Mouse (Mus musculus): ENCODE data around the gene Cwc25. TPM values are rescaled to one million over a fixed set of nuclear protein-coding genes. Genes with fewer than 3 reads are reported as not detected.

The Cwc25 gene
- polyA plus RNA-seq, 1 experiment from 2014 or later = 10.5 TPM

GRCm38 (mm10) chr11:97744718-97745330 lies 21.5 kb downstream of the Cwc25 start:
- Histone ChIP-seq H3K27ac (ENCODE audit: low read depth) (peak overlapping the region; percentile 89), H3K4me1 (replicated peaks; ENCODE audit: control insufficient read depth, insufficient read depth, low read length) (peaks cover 14% of the 10 kb centered on the region), H3K36me3 (ENCODE audit: control insufficient read depth, insufficient read depth, low read length) (peaks cover 34% of the 10 kb centered on the region), H3K9ac (ENCODE audit: low read length) (peak overlapping the region; percentile 78), H3K4me2 (ENCODE audit: low read length) (peak overlapping the region; percentile 88), H3K9me3 (ENCODE audit: control insufficient read depth, low read length) (no peaks in the 10 kb centered on the region), H3K27me3 (replicated peaks; ENCODE audit: control insufficient read depth, insufficient read depth, low read length) (no peaks in the 10 kb centered on the region), H3K4me3 (ENCODE audit: low read depth, low read length) (peak overlapping the region; percentile 63)
- WGBS = 2% methylated on average over 49 of the region's 57 CpGs
- peak; percentile 96 for ATAC-seq (replicated peaks; ENCODE audit: low FRiP score, low TSS enrichment, low read depth)
- DNase-seq (ENCODE audit: low spot score) = peak; percentile 100

GRCm38 (mm10) chr11:97744063-97744717 lies 22.2 kb downstream of the Cwc25 start, which contains the start of gene Pip4k2b:
TSS of gene Pip4k2b (minus strand) at chr11:97744704.
- Histone ChIP-seq H3K9me3 (ENCODE audit: control insufficient read depth, low read length) (no peaks in the 10 kb centered on the region), H3K4me3 (ENCODE audit: low read depth, low read length) (peak within 1 kb of the TSS; percentile 63), H3K27me3 (replicated peaks; ENCODE audit: control insufficient read depth, insufficient read depth, low read length) (no peaks in the 10 kb centered on the region), H3K36me3 (ENCODE audit: control insufficient read depth, insufficient read depth, low read length) (peaks cover 27% of the 10 kb centered on the region), H3K4me2 (ENCODE audit: low read length) (peak within 1 kb of the TSS; percentile 88), H3K27ac (ENCODE audit: low read depth) (peak within 1 kb of the TSS; percentile 89), H3K4me1 (replicated peaks; ENCODE audit: control insufficient read depth, insufficient read depth, low read length) (peaks cover 18% of the 10 kb centered on the region), H3K9ac (ENCODE audit: low read length) (peak within 1 kb of the TSS; percentile 78)
- DNase-seq (ENCODE audit: low spot score) (no peak), ATAC-seq (replicated peaks; ENCODE audit: low FRiP score, low TSS enrichment, low read depth) (peak; percentile 14; the same call in 1 of the 2 replicates)
- WGBS = under 1% methylated on average over 55 of the region's 63 CpGs

GRCm38 (mm10) chr11:97743423-97743822 lies 22.9 kb downstream of the Cwc25 start:
- H3K9me3 ChIP-seq (ENCODE audit: control insufficient read depth, low read length) = no peaks in the 10 kb centered on the region
- DNase-seq (ENCODE audit: low spot score) (no peak), ATAC-seq (replicated peaks; ENCODE audit: low FRiP score, low TSS enrichment, low read depth) (no peak)
- no peaks in the 10 kb centered on the region for H3K27me3 ChIP-seq (replicated peaks; ENCODE audit: control insufficient read depth, insufficient read depth, low read length)
- peak overlapping the region; percentile 63 for H3K4me3 ChIP-seq (ENCODE audit: low read depth, low read length)
- H3K27ac ChIP-seq (ENCODE audit: low read depth) = no peak overlapping the region
- H3K4me2 ChIP-seq (ENCODE audit: low read length) = peak overlapping the region; percentile 88
- H3K9ac ChIP-seq (ENCODE audit: low read length) = peak overlapping the region; percentile 61
- H3K4me1 ChIP-seq (replicated peaks; ENCODE audit: control insufficient read depth, insufficient read depth, low read length) = peaks cover 18% of the 10 kb centered on the region
- 25% methylated on average over 9 of the region's 9 CpGs for WGBS
- H3K36me3 ChIP-seq (ENCODE audit: control insufficient read depth, insufficient read depth, low read length) = peaks cover 21% of the 10 kb centered on the region

GRCm38 (mm10) chr11:97742591-97742990 lies 23.8 kb downstream of the Cwc25 start:
- H3K27me3 ChIP-seq (replicated peaks; ENCODE audit: control insufficient read depth, insufficient read depth, low read length) = no peaks in the 10 kb centered on the region
- DNase-seq (ENCODE audit: low spot score) (no peak), ATAC-seq (replicated peaks; ENCODE audit: low FRiP score, low TSS enrichment, low read depth) (no peak)
- H3K4me3 ChIP-seq (ENCODE audit: low read depth, low read length) = no peak overlapping the region
- H3K27ac ChIP-seq (ENCODE audit: low read depth) = no peak overlapping the region
- peaks cover 18% of the 10 kb centered on the region for H3K4me1 ChIP-seq (replicated peaks; ENCODE audit: control insufficient read depth, insufficient read depth, low read length)
- peak overlapping the region; percentile 88 for H3K4me2 ChIP-seq (ENCODE audit: low read length)
- no peaks in the 10 kb centered on the region for H3K9me3 ChIP-seq (ENCODE audit: control insufficient read depth, low read length)
- peaks cover 15% of the 10 kb centered on the region for H3K36me3 ChIP-seq (ENCODE audit: control insufficient read depth, insufficient read depth, low read length)
- WGBS = 87% methylated on average over 9 of the region's 9 CpGs
- H3K9ac ChIP-seq (ENCODE audit: low read length) = no peak overlapping the region

- Histone ChIP-seq H3K27ac (ENCODE audit: low read depth) (no peak overlapping the region), H3K4me2 (ENCODE audit: low read length) (no peak overlapping the region), H3K9ac (ENCODE audit: low read length) (no peak overlapping the region), H3K36me3 (ENCODE audit: control insufficient read depth, insufficient read depth, low read length) (peaks cover 10% of the 10 kb centered on the region), H3K4me3 (ENCODE audit: low read depth, low read length) (no peak overlapping the region), H3K9me3 (ENCODE audit: control insufficient read depth, low read length) (no peaks in the 10 kb centered on the region), H3K27me3 (replicated peaks; ENCODE audit: control insufficient read depth, insufficient read depth, low read length) (no peaks in the 10 kb centered on the region), H3K4me1 (replicated peaks; ENCODE audit: control insufficient read depth, insufficient read depth, low read length) (peaks cover 18% of the 10 kb centered on the region)
- no peak for DNase-seq (ENCODE audit: low spot score)
- WGBS = 93% methylated on average over 5 of the region's 5 CpGs
- ATAC-seq (replicated peaks; ENCODE audit: low FRiP score, low TSS enrichment, low read depth) = no peak
Measured at GRCm38 (mm10) chr11:97742157-97742556, 24.2 kb downstream of the Cwc25 start.

- no peak overlapping the region for H3K9ac ChIP-seq (ENCODE audit: low read length)
- peaks cover 18% of the 10 kb centered on the region for H3K4me1 ChIP-seq (replicated peaks; ENCODE audit: control insufficient read depth, insufficient read depth, low read length)
- H3K36me3 ChIP-seq (ENCODE audit: control insufficient read depth, insufficient read depth, low read length) = no peaks in the 10 kb centered on the region
- H3K4me2 ChIP-seq (ENCODE audit: low read length) = no peak overlapping the region
- 50% methylated on average over 7 of the region's 7 CpGs for WGBS
- ATAC-seq (replicated peaks; ENCODE audit: low FRiP score, low TSS enrichment, low read depth) (no peak), DNase-seq (ENCODE audit: low spot score) (no peak)
- H3K27ac ChIP-seq (ENCODE audit: low read depth) = no peak overlapping the region
- H3K9me3 ChIP-seq (ENCODE audit: control insufficient read depth, low read length) = no peaks in the 10 kb centered on the region
- H3K4me3 ChIP-seq (ENCODE audit: low read depth, low read length) = no peak overlapping the region
- H3K27me3 ChIP-seq (replicated peaks; ENCODE audit: control insufficient read depth, insufficient read depth, low read length) = no peaks in the 10 kb centered on the region
Measured at GRCm38 (mm10) chr11:97740190-97740589, 26.2 kb downstream of the Cwc25 start.

- H3K27ac ChIP-seq (ENCODE audit: low read depth) = no peak overlapping the region
- ATAC-seq (replicated peaks; ENCODE audit: low FRiP score, low TSS enrichment, low read depth) (no peak), DNase-seq (ENCODE audit: low spot score) (no peak)
- 92% methylated on average over 3 of the region's 3 CpGs for WGBS
- H3K9ac ChIP-seq (ENCODE audit: low read length) = no peak overlapping the region
- no peaks in the 10 kb centered on the region for H3K9me3 ChIP-seq (ENCODE audit: control insufficient read depth, low read length)
- no peaks in the 10 kb centered on the region for H3K27me3 ChIP-seq (replicated peaks; ENCODE audit: control insufficient read depth, insufficient read depth, low read length)
- no peaks in the 10 kb centered on the region for H3K36me3 ChIP-seq (ENCODE audit: control insufficient read depth, insufficient read depth, low read length)
- H3K4me1 ChIP-seq (replicated peaks; ENCODE audit: control insufficient read depth, insufficient read depth, low read length) = peaks cover 18% of the 10 kb centered on the region
- no peak overlapping the region for H3K4me2 ChIP-seq (ENCODE audit: low read length)
- H3K4me3 ChIP-seq (ENCODE audit: low read depth, low read length) = no peak overlapping the region
Measured at GRCm38 (mm10) chr11:97739155-97739554, 27.2 kb downstream of the Cwc25 start.

GRCm38 (mm10) chr11:97738703-97739102 lies 27.7 kb downstream of the Cwc25 start:
- H3K36me3 ChIP-seq (ENCODE audit: control insufficient read depth, insufficient read depth, low read length) = no peaks in the 10 kb centered on the region
- no peak overlapping the region for H3K27ac ChIP-seq (ENCODE audit: low read depth)
- H3K4me3 ChIP-seq (ENCODE audit: low read depth, low read length) = no peak overlapping the region
- no peak overlapping the region for H3K4me2 ChIP-seq (ENCODE audit: low read length)
- ATAC-seq (replicated peaks; ENCODE audit: low FRiP score, low TSS enrichment, low read depth) = no peak
- H3K27me3 ChIP-seq (replicated peaks; ENCODE audit: control insufficient read depth, insufficient read depth, low read length) = no peaks in the 10 kb centered on the region
- no peak overlapping the region for H3K9ac ChIP-seq (ENCODE audit: low read length)
- H3K9me3 ChIP-seq (ENCODE audit: control insufficient read depth, low read length) = no peaks in the 10 kb centered on the region
- no peak for DNase-seq (ENCODE audit: low spot score)
- H3K4me1 ChIP-seq (replicated peaks; ENCODE audit: control insufficient read depth, insufficient read depth, low read length) = peaks cover 20% of the 10 kb centered on the region
- 65% methylated on average over 6 of the region's 6 CpGs for WGBS

All from intestine, embryonic 14.5 days (tissue).